Mouse (Mus musculus) megakaryocyte-erythroid progenitor cell, adult 5-6 weeks (primary cell): ENCODE results near the gene Arap1. TPM values are rescaled to one million over a fixed set of nuclear protein-coding genes. Genes with fewer than 3 reads are reported as not detected.

Experiments
- ATAC-seq: replicated peaks from 2 replicates; pipeline ENCODE4 v1.8.0; 2016; ENCODE audit warnings: mild to moderate bottlenecking, inconsistent platforms; ENCODE audit not compliant: severe bottlenecking, poor library complexity, low FRiP score, low TSS enrichment
- total RNA-seq, 2 experiments: library from RNA; stranded (forward) in 1 of 2; stranded (reverse) in 1 of 2; fragments of 200-1000, 215-1000 nt in 1 of 2; fragments of >200 nt in 1 of 2; fragmentation: Nextera tagmentation in 1 of 2; gene quantifications; 2 replicates each; pipeline ENCODE4 v1.2.3; 2014 to 2017

Gene Arap1
- total RNA-seq, 2 experiments from 2014 or later = 31.0 to 88.4 TPM

DNA sequence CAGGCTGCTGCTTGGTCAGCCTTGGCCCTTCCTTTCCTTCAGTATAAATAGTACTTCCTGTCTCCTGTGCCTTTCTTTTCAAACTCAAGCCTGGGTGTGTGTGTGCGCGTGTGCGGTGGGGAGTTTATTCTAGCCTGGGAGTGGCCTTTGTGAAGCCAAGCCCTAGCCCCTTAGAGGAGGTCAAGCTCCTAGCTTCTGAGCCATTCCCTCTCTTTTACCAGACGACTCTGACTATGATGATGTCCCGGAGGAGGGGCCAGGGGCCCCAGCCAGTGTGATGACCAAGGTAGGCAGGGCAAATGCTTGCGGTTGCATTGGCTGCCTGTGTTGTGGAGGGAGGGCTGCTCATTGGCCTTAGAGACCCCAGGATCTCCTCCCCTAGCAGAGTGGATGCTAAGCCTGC lies 37.5 kb downstream of the Arap1 start:
- ATAC-seq = no peak

DNA sequence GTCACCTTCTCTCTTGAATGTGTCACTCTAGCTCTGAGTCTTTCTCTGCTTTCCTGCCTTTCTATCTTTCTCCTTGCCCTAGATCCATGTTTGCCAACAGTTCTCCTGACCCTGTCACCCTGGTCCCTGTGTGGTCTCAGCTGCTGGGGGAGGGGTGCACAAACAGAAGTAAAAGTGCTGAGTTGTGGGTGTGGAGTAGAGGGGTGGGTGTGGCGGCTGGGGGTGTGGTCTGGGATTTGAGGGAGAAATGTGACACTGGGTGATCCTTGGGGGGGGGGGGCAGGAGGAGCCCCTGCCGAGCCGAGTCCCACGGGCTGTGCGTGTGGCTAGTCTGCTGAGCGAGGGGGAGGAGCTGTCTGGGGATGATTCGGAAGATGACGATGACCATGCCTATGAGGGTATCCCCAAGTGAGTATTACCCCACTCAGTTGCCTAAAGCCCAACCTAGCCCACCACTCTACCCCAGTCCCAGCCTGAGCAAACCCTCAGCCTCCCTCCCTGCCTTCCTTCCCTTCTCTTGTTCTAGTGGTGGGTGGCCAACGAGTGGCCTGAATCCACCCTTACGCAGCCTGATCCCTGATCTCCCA lies 38.1 kb downstream of the Arap1 start:
- no peak for ATAC-seq

DNA sequence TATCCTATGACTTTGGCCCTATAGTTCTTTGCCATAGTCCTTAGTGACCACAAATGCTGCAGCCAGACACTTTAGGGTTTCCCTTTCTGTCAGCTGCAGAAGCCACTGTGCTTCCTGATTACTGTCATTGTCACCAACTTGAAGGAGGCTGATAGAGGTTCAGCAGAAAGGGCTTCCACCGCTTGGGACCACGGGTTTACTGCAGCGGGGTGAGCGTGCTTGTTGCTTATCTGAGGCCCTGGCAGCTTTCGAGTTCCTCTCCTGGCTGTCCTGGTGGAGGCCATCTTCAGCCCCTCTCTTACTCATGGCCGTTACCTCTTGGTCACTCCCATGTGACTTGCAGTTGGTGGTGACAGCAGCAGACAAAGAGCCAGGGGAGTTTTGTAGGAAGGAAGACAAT lies 41.4 kb downstream of the Arap1 start:
- ATAC-seq = no peak

DNA sequence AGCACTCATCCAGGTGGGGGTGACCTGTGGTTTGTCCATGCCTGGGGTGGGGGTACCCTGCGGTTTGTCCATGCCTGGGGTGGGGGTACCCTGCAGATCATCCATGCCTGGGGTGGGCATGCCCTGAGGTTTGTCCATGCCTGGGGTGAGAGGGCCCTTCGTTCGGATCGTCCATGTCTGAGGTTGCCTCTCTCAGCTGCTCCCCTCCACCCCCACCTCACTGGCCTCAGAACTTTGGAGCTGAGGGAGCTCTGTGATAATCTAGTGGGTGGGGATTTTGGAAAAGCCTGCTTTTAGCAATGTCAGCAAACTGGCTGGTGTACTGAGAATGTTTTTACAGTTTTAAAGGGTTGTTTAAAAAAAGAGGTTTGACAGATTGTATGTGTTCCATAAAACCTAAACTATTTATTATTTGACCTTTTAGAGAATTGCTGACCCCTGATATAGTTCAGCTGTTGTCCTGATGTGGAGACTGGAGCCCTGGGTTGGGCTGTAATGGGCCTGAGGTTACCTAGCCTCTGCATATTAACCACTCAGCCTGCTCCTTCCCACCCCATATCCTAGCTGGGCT lies 44.1 kb downstream of the Arap1 start:
- ATAC-seq = no peak

DNA sequence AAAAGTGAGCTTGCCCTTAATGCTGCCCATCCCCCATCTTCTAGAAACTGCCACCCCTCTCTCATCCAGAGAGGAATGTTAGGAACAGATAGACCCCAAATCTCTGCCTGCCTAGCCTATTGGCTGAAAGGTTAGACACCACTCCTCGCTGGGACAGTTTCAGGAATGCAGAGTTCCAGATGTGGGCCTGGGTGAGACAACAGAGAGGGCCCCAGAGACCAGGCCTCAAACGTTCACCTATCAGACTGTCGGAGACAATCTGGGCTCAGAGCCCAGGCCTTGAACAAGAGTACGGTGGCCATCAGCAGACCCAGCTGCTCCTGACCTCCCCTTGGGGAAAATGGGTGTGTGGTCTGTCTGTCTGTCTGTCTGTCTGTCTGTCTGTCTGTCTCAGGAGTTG lies 45.1 kb downstream of the Arap1 start:
- no peak for ATAC-seq

DNA sequence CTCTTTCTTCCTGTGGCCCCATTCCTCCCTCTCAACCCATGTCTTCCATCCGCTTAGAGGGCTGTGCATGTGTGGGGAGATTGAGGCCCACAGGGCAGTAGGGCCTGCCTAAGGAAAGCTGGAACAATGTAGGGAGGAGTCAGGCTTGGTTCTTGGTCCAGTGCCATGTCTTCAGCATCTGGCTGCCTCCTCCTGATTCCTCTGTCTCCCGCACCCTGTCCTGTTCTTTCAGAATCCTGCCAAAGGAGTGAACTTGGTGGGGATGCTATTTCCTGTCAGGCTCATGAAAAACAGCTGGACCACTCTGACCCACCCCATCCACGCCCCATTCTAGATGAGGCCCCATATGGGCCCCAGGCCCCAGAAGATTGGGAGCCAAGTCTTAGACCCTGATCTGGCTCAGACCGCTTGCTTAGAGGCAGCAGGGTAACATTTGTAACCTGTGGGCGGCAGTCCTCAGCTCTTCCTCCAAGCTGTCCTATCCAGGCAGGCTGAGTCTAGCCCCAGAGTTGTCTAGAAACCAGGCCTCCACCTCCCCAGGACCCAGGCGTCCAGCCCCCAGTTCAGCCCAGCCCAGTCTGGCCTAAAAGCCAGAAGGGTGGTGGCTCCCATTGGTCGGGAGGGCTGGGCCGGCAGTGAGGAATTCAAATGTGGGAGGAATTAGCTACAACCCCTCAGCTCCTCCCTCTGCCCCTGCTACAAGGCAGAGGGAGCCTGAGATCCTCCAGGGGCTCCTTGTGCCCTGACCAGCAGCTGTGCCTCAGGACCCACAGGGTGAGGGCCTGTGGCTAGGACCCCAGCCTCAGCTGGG lies 46.0 kb downstream of the Arap1 start:
- no peak for ATAC-seq

DNA sequence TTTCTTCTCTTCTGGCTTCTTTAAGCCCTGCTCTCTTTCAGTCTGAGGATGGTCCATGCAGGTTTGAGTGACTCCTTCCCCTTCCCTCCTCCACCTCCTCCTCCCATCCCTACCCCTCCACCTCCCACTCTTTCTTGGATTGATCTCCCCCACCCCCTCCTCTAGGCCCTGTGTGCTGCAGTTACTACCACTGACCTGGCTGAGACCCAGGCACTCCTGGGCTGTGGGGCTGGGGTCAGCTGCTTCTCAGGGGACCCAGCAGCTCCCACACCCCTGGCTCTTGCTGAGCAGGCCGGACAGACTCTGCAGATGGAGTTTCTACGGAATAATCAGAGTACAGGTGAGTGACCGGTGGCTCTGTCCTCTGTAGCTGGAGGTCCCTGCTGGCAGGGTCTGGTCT lies 46.7 kb downstream of the Arap1 start:
- ATAC-seq = no peak

DNA sequence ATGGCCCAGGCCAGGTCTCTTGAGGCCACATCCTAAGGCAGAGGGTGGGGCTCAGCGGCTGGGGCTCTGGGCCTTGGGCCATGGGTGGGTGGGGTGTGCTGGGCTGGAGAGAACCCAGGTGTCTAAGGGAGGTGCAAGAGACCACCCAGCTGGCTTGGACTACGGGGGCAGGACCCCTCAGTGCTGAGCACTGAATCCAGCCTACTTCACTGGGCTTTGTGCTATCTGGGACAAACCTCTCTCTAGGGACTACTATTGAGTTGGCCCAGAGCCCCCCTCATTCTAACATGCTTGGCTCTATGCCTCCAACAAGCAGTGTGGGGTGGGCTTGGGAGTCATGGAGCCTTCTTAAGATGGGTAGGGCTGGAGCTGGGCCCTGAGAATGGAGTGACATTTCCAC lies 47.6 kb downstream of the Arap1 start:
- no peak for ATAC-seq

DNA sequence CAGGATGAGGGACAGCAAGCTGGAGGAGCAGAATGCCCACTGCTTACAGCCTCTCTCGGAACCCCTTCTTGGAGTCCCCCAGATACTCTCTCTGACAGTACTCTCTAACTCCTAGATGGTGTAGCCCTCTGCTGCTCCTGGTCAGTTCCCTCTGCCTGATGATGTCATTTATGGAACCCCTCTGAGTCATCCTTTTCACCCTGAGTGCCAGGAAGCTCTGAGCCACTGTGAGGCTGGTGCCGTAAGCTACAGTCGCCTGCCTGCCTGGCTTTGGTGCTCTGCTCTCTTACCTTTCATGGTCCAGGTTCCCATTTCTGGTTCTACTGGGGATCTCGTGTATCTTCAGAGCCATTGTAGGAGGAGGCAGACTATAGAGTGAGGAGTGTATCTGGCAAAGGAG lies 49.3 kb downstream of the Arap1 start:
- no peak for ATAC-seq

DNA sequence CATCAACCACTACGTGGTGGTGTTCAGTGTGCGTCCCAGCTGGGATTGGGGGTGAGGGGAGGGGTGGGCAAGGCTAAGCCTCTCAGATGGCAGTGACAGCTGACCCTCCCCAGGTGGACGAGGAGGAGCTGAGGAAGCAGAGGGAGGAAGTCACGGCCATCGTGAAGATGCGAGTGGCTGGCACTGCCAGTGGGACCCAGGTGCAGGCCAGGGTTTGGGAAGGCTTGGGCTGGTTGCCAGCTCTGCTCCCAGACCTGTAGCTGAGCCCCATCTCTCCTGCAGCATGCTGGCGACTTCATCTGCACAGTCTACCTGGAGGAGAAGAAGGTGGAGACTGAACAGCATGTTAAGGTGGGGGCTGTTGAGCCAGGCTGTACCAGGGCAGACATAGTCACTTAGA lies 53.6 kb downstream of the Arap1 start:
- no peak for ATAC-seq

DNA sequence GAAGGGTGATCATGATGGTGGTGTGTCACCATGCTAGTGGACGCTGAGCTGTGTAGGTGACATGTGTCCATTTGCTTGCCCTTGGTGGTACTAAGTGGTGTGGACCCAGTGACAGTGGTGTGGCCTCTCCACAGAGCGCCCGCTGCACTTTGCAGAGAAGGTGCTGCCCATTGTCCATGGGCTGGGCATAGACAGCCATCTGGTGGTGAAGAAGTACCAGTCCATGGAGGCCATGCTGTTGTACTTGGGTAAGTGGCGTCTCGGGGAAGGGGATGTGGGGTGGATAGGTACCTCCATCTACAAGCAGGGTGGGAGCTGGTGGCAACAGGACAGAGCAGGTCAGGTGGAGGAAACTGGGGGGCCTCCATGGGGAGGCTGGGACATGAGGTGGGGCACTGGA lies 56.0 kb downstream of the Arap1 start:
- no peak for ATAC-seq

DNA sequence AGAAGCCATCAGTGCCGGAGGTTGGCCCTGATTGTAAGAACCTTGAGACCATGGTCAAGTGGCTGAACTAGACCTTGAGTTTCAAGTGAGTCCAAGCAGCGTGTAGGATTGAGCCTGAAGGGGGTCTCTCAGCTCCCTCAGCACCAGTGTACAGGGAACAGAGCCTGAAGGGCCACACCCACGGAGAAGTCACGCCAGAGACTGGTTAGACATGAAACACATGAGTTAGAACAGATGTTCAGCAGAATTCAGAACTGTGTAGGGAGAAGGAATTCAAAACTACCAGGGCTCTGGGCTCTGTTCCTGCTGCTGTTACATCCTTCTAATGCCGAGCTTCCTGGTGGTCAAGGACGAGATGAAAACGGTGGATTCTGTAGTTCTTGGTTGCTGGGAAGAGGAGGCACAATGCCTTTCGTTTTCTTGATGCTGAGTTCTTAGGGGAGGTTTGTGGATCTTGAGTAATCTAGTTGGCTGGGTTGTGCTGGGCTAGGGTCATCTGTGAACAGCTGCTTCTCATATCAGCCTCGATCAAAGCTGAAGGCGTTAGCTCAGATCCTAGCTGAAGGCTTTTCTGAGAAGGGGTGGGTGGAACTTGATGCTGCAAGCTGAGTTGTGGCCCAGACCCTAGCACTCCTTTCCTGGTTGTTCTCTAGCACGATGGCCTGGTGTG lies 62.5 kb downstream of the Arap1 start, which contains the start of gene Gm45837:
Gene Gm45837, plus strand, starts transcription at position 620 of the 670 bp plus-strand sequence.
- no peak for ATAC-seq

DNA sequence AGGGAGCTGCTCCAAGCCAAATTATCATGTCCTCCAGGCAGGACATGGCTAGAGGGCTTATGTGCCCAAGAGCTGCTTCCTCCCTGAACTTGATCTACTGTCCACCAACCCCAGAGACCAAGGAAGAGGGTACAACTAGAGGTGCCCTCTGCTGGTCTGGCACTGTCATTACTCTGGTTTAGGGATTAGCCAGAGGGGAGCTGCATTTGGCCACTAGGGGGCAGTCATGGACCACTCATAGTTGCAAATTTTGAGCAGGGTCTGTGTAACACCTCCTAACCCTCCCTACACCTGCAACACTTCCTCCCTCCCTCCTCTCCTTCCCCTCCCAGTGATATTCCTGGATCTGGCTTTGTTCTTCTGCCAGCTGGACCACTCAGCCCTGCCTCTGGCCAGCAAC lies 64.9 kb downstream of the Arap1 start:
- ATAC-seq = peak; percentile 61

DNA sequence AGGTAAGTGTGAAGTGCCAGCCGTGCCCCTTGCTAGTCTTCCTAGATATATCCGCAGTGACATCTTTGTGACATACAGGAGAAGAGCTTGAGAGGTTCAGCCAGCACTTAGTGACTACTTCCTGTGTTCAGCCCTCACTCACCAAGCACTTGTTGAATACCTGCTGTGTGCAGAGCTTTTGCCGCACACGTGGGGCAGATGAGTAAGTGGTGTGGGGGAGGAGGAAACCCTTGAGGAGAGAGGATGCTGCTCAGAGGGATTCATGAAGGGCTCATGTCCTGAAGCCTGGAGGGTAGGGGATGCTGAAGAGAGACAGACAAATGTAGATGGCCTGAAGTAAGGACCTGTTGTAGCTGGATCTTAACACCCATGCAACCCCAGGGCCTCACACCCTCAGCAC lies 66.3 kb downstream of the Arap1 start:
- ATAC-seq = no peak

DNA sequence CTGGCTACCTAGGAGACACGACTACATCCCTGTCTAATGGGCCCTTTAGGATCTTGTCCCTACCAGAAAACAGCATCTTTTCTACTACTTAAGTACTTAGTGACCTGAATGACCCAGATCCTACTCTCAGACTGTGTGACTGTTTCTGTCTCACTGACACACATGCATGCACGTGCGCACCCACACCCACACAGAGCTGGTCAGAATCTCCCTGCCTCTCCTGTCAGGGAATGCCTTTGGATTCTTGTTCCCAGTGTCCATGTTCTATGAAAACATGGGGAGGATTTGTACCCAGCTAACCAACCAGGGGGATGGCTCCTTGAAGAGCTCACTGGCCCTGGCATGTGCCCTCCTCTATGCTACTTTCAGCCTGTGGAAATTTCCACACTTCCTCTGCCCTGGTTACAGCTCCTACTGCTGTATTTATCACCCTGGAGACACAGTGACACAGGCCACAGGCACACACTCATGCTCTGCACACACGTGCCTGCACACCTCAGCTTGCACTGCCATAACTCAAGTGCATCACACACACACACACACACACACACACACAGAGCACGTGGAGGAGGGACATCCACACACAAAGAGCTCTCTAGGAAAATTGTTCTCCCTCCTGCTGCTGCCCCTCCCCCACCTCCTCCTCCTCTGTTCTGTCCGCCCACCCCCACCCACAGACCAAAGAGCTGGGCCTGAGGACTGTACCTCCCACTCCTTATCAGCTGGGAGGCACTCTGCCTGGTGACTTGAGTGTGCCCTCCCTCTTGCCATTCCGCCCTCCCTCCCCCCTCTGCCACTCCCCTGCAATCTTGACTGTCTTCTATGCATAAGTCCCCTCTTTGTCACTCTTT lies 67.0 kb downstream of the Arap1 start:
- ATAC-seq = peak; percentile 83

DNA sequence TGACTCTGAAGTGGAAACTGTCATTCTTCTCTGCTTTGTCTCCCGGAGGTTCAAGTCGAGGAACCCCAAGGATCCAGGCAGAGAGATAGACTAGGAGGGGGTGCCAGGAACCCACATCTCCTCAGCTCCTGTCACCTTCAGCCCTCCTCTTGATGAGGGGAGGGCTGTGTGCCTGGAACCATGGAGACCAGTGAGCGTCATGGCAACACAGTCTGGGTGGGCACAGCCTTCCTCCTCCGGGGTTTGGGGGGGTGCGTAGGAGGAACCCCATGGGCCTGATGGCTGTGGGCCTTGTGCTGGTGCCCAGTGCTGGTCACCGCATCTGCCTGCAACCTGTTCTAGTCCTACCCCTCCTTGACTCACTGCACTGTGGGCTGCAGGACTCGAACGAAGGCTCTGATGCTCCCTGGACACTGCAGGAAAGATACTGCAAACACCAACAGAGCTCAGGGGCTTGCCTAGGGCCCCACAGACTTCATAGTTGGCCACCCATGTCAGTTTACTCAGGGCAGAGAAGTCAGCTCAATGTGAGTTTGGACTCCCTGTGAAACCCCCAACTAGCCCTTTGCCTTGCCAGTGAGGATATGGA lies 67.7 kb downstream of the Arap1 start:
- 0 out of 2 replicates have a peak, but pooled peaks have one; percentile 8 for ATAC-seq

DNA sequence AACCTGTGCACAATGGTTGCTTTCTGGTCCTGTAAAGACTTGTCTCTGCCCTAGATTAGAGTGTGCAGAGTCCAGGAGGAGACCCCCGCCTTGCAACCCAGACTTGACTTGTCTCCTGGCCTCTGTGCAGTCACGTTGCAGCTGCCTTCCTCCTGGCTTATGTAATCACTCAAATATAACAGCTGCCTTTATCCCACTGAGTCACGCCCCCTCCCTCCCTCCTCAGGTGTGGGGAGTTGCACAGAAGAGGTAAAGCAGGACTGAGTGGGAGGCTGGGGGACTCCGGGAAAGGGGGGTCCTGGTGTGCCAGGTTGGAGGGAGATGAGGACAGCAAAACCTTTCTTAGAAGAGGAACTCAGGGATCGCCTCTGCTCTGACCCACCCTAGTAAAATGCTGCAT lies 68.5 kb downstream of the Arap1 start:
- no peak for ATAC-seq

DNA sequence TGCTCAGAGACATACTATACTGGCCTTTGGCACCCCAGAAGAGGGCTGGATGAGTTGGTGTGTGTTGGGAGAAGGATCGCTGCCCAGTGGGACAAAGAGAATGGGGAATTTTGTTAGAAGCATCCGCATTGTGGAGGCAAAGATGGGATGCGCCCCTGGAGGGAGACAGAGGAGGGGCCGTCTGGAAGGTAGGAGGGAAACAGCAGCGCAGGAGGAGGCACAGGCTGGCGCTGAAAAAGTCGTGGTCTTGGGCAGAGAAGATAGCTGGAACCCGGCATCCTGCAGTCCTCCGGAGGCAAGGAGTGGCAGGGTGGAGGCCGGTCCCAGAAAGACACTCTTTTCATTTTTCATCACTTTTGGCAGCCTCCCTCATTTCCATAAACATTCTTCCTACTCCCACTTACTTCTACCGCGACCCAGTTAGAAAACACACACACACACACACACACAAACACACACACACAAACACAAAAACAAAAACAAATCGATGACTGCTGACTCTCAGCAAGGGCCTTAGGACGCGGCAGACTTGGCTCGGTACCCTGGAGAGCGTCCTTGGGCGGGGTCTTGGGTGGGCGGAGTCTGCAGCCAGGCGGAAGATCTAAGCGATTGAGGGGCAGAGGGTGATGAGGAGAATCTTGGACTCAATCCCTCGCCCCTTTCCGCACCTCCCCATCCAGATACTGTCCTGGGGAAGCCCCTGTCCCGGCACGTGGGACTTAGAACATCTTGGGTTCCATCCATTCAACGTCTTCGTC lies 71.3 kb downstream of the Arap1 start:
- no peak for ATAC-seq
